Mouse (Mus musculus): ENCODE measurements around the gene Rsph1. TPM values are rescaled to one million over a fixed set of nuclear protein-coding genes. Genes with fewer than 3 reads are reported as not detected.

Rsph1 gene
- polyA plus RNA-seq, 1 experiment from 2014 or later = 1.7 TPM

- Histone ChIP-seq H3K27ac (ENCODE audit: low read depth, low read length) (no peak overlapping the region), H3K36me3 (ENCODE audit: control insufficient read depth, insufficient read depth, low read length) (no peaks in the 10 kb centered on the region), H3K9ac (ENCODE audit: low read length) (no peak overlapping the region), H3K4me2 (ENCODE audit: low read depth) (no peak overlapping the region), H3K4me1 (ENCODE audit: control insufficient read depth, insufficient read depth, low read length) (no peaks in the 10 kb centered on the region), H3K27me3 (ENCODE audit: control insufficient read depth, insufficient read depth, low read length) (no peaks in the 10 kb centered on the region), H3K4me3 (ENCODE audit: low read depth, low read length) (no peak overlapping the region), H3K9me3 (ENCODE audit: control insufficient read depth, low read length) (no peaks in the 10 kb centered on the region)
- ATAC-seq (ENCODE audit: insufficient read depth, low FRiP score, low TSS enrichment) (no peak), DNase-seq (ENCODE audit: low spot score) (no peak)
- WGBS = 68% methylated on average over 1 of the region's 1 CpGs
Measured at GRCm38 (mm10) chr17:31268016-31268415, 9.2 kb downstream of the Rsph1 start.

- Histone ChIP-seq H3K9me3 (ENCODE audit: control insufficient read depth, low read length) (no peaks in the 10 kb centered on the region), H3K27ac (ENCODE audit: low read depth, low read length) (no peak overlapping the region), H3K4me3 (ENCODE audit: low read depth, low read length) (no peak overlapping the region), H3K4me2 (ENCODE audit: low read depth) (no peak overlapping the region), H3K27me3 (ENCODE audit: control insufficient read depth, insufficient read depth, low read length) (no peaks in the 10 kb centered on the region), H3K4me1 (ENCODE audit: control insufficient read depth, insufficient read depth, low read length) (no peaks in the 10 kb centered on the region), H3K36me3 (ENCODE audit: control insufficient read depth, insufficient read depth, low read length) (no peaks in the 10 kb centered on the region), H3K9ac (ENCODE audit: low read length) (no peak overlapping the region)
- DNase-seq (ENCODE audit: low spot score) = no peak
- ATAC-seq (ENCODE audit: insufficient read depth, low FRiP score, low TSS enrichment) = no peak
- 88% methylated on average over 6 of the region's 6 CpGs for WGBS
Measured at GRCm38 (mm10) chr17:31267603-31268002, 9.6 kb downstream of the Rsph1 start.

- no peaks in the 10 kb centered on the region for H3K4me1 ChIP-seq (ENCODE audit: control insufficient read depth, insufficient read depth, low read length)
- H3K4me3 ChIP-seq (ENCODE audit: low read depth, low read length) = no peak overlapping the region
- no peaks in the 10 kb centered on the region for H3K27me3 ChIP-seq (ENCODE audit: control insufficient read depth, insufficient read depth, low read length)
- DNase-seq (ENCODE audit: low spot score) (no peak), ATAC-seq (ENCODE audit: insufficient read depth, low FRiP score, low TSS enrichment) (no peak)
- H3K9ac ChIP-seq (ENCODE audit: low read length) = no peak overlapping the region
- H3K9me3 ChIP-seq (ENCODE audit: control insufficient read depth, low read length) = no peaks in the 10 kb centered on the region
- H3K27ac ChIP-seq (ENCODE audit: low read depth, low read length) = no peak overlapping the region
- 81% methylated on average over 4 of the region's 4 CpGs for WGBS
- H3K4me2 ChIP-seq (ENCODE audit: low read depth) = no peak overlapping the region
- H3K36me3 ChIP-seq (ENCODE audit: control insufficient read depth, insufficient read depth, low read length) = no peaks in the 10 kb centered on the region
Measured at GRCm38 (mm10) chr17:31267138-31267537, 10.0 kb downstream of the Rsph1 start.

- H3K27me3 ChIP-seq (ENCODE audit: control insufficient read depth, insufficient read depth, low read length) = no peaks in the 10 kb centered on the region
- H3K9ac ChIP-seq (ENCODE audit: low read length) = no peak overlapping the region
- ATAC-seq (ENCODE audit: insufficient read depth, low FRiP score, low TSS enrichment) = no peak
Measured at GRCm38 (mm10) chr17:31266321-31266950, 10.7 kb downstream of the Rsph1 start.

GRCm38 (mm10) chr17:31265831-31266230 lies 11.4 kb downstream of the Rsph1 start:
- Histone ChIP-seq H3K4me1 (ENCODE audit: control insufficient read depth, insufficient read depth, low read length) (no peaks in the 10 kb centered on the region), H3K27ac (ENCODE audit: low read depth, low read length) (no peak overlapping the region), H3K36me3 (ENCODE audit: control insufficient read depth, insufficient read depth, low read length) (no peaks in the 10 kb centered on the region), H3K27me3 (ENCODE audit: control insufficient read depth, insufficient read depth, low read length) (no peaks in the 10 kb centered on the region), H3K9ac (ENCODE audit: low read length) (no peak overlapping the region), H3K4me2 (ENCODE audit: low read depth) (no peak overlapping the region), H3K9me3 (ENCODE audit: control insufficient read depth, low read length) (no peaks in the 10 kb centered on the region), H3K4me3 (ENCODE audit: low read depth, low read length) (no peak overlapping the region)
- ATAC-seq (ENCODE audit: insufficient read depth, low FRiP score, low TSS enrichment) (no peak), DNase-seq (ENCODE audit: low spot score) (no peak)
- 85% methylated on average over 9 of the region's 9 CpGs for WGBS

More at GRCm38 (mm10) chr17:31266321-31266950, 10.7 kb downstream of the Rsph1 start:
- H3K4me1 ChIP-seq (ENCODE audit: control insufficient read depth, insufficient read depth, low read length) = no peaks in the 10 kb centered on the region
- no peak for DNase-seq (ENCODE audit: low spot score)
- no peak overlapping the region for H3K4me3 ChIP-seq (ENCODE audit: low read depth, low read length)
- no peaks in the 10 kb centered on the region for H3K9me3 ChIP-seq (ENCODE audit: control insufficient read depth, low read length)
- H3K27ac ChIP-seq (ENCODE audit: low read depth, low read length) = no peak overlapping the region
- 81% methylated on average over 7 of the region's 7 CpGs for WGBS
- no peak overlapping the region for H3K4me2 ChIP-seq (ENCODE audit: low read depth)
- H3K36me3 ChIP-seq (ENCODE audit: control insufficient read depth, insufficient read depth, low read length) = no peaks in the 10 kb centered on the region

- Histone ChIP-seq H3K4me1 (ENCODE audit: control insufficient read depth, insufficient read depth, low read length) (no peaks in the 10 kb centered on the region), H3K27ac (ENCODE audit: low read depth, low read length) (no peak overlapping the region)
Measured at GRCm38 (mm10) chr17:31265171-31265572, 12.0 kb downstream of the Rsph1 start.

GRCm38 (mm10) chr17:31264372-31264771 lies 12.8 kb downstream of the Rsph1 start:
- ATAC-seq (ENCODE audit: insufficient read depth, low FRiP score, low TSS enrichment) (no peak), DNase-seq (ENCODE audit: low spot score) (no peak)
- WGBS = 63% methylated on average over 6 of the region's 6 CpGs
- Histone ChIP-seq H3K36me3 (ENCODE audit: control insufficient read depth, insufficient read depth, low read length) (no peaks in the 10 kb centered on the region), H3K9me3 (ENCODE audit: control insufficient read depth, low read length) (no peaks in the 10 kb centered on the region), H3K4me1 (ENCODE audit: control insufficient read depth, insufficient read depth, low read length) (no peaks in the 10 kb centered on the region), H3K9ac (ENCODE audit: low read length) (no peak overlapping the region), H3K27ac (ENCODE audit: low read depth, low read length) (no peak overlapping the region), H3K27me3 (ENCODE audit: control insufficient read depth, insufficient read depth, low read length) (no peaks in the 10 kb centered on the region), H3K4me2 (ENCODE audit: low read depth) (no peak overlapping the region), H3K4me3 (ENCODE audit: low read depth, low read length) (no peak overlapping the region)

More at GRCm38 (mm10) chr17:31265171-31265572, 12.0 kb downstream of the Rsph1 start:
- 9% methylated on average over 3 of the region's 3 CpGs for WGBS
- H3K9ac ChIP-seq (ENCODE audit: low read length) = no peak overlapping the region
- DNase-seq (ENCODE audit: low spot score) (no peak), ATAC-seq (ENCODE audit: insufficient read depth, low FRiP score, low TSS enrichment) (no peak)
- H3K4me3 ChIP-seq (ENCODE audit: low read depth, low read length) = no peak overlapping the region
- no peaks in the 10 kb centered on the region for H3K36me3 ChIP-seq (ENCODE audit: control insufficient read depth, insufficient read depth, low read length)
- no peak overlapping the region for H3K4me2 ChIP-seq (ENCODE audit: low read depth)
- no peaks in the 10 kb centered on the region for H3K27me3 ChIP-seq (ENCODE audit: control insufficient read depth, insufficient read depth, low read length)
- no peaks in the 10 kb centered on the region for H3K9me3 ChIP-seq (ENCODE audit: control insufficient read depth, low read length)

- Histone ChIP-seq H3K36me3 (ENCODE audit: control insufficient read depth, insufficient read depth, low read length) (no peaks in the 10 kb centered on the region), H3K9me3 (ENCODE audit: control insufficient read depth, low read length) (no peaks in the 10 kb centered on the region), H3K9ac (ENCODE audit: low read length) (no peak overlapping the region), H3K4me1 (ENCODE audit: control insufficient read depth, insufficient read depth, low read length) (no peaks in the 10 kb centered on the region), H3K27me3 (ENCODE audit: control insufficient read depth, insufficient read depth, low read length) (no peaks in the 10 kb centered on the region), H3K4me2 (ENCODE audit: low read depth) (no peak overlapping the region), H3K4me3 (ENCODE audit: low read depth, low read length) (no peak overlapping the region), H3K27ac (ENCODE audit: low read depth, low read length) (no peak overlapping the region)
- DNase-seq (ENCODE audit: low spot score) = no peak
- ATAC-seq (ENCODE audit: insufficient read depth, low FRiP score, low TSS enrichment) = no peak
- 87% methylated on average over 5 of the region's 5 CpGs for WGBS
Measured at GRCm38 (mm10) chr17:31263770-31264169, 13.4 kb downstream of the Rsph1 start.

- WGBS = 79% methylated on average over 5 of the region's 5 CpGs
- H3K27ac ChIP-seq (ENCODE audit: low read depth, low read length) = no peak overlapping the region
- H3K36me3 ChIP-seq (ENCODE audit: control insufficient read depth, insufficient read depth, low read length) = no peaks in the 10 kb centered on the region
- no peak overlapping the region for H3K4me2 ChIP-seq (ENCODE audit: low read depth)
- no peak overlapping the region for H3K4me3 ChIP-seq (ENCODE audit: low read depth, low read length)
- ATAC-seq (ENCODE audit: insufficient read depth, low FRiP score, low TSS enrichment) (no peak), DNase-seq (ENCODE audit: low spot score) (no peak)
- H3K9ac ChIP-seq (ENCODE audit: low read length) = no peak overlapping the region
- H3K27me3 ChIP-seq (ENCODE audit: control insufficient read depth, insufficient read depth, low read length) = no peaks in the 10 kb centered on the region
- no peaks in the 10 kb centered on the region for H3K9me3 ChIP-seq (ENCODE audit: control insufficient read depth, low read length)
- no peaks in the 10 kb centered on the region for H3K4me1 ChIP-seq (ENCODE audit: control insufficient read depth, insufficient read depth, low read length)
Measured at GRCm38 (mm10) chr17:31262715-31263114, 14.5 kb downstream of the Rsph1 start.

All from neural tube, embryonic 11.5 days (tissue).